ENCODE assay signal across 8 mouse cellular contexts in the genomic region with DNA sequence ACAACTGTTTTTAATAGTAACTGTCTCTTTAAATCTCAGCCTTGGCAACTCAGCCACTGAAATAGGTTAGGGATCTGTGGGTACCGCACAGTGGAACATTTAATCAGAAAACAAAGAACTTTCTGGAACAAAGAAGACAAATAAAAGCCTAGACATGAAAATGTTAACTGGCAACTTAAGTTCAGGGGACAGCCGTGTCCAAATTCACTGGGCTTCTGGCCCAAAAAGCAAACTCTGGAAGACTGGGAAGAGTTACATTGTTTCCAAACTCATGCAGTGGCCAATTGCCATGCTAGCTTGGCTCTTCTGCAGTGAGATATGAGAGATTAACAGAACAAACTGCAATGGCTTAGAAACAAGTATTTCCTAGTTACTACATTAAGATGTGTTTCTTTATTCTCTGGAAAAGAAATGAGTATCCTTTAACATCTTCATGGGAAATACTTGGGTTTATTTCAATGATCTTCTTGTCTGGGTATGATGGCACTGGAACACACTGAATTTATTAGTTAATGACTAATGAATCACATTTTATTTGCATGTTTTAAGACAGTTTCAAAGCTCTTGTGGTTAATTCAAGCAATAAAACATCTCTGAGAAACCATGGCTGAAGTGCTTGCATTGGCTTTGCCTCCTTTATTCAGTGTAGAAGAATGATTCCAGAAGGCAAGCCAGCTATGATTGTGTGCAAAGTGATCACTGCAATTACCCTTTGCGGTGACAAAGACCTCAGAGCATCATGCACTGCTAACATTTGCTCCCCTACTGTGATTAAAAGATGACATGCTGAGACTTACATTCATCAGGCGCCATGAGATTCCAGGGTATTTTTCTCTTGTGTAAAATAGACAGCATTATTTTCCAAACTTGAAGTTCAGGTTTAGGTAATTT.
DNase-seq lines count a peak whose midpoint lies in the region; ATAC-seq and TF ChIP-seq lines count a peak whose summit lies in the region.

No protein-coding gene starts in this region.

- no peak for TF ChIP-seq EP300 in heart, postnatal 0 days (IDR thresholded peaks at IDR 0.05; ENCODE audit: low read depth)

- ATAC-seq in neural tube, embryonic 14.5 days (ENCODE audit: low read depth): peak; percentile 46; the same call in 1 of the 2 replicates
- ATAC-seq in heart, postnatal 0 days (ENCODE audit: insufficient read depth, low read depth): no peak; the same call in 1 of the 2 replicates

- WGBS in heart, embryonic 10.5 days: 76% methylated on average over 4 of the region's 4 CpGs
- 38% methylated on average over 4 of the region's 4 CpGs for WGBS in neural tube, embryonic 14.5 days
- 62% methylated on average over 4 of the region's 4 CpGs for WGBS in heart, postnatal 0 days

- H3K4me1 ChIP-seq in heart, embryonic 10.5 days: peaks cover 18% of the 10 kb centered on the region
- H3K4me1 ChIP-seq in neural tube, embryonic 14.5 days (ENCODE audit: control insufficient read depth, insufficient read depth, low read length): peaks cover 6% of the 10 kb centered on the region; the same call in 1 of the 2 replicates
- peaks cover 14% of the 10 kb centered on the region; the same call in 1 of the 2 replicates for H3K4me1 ChIP-seq in heart, postnatal 0 days (ENCODE audit: control insufficient read depth, insufficient read depth)

- no peak for TF ChIP-seq CTCF in heart, postnatal 0 days (IDR thresholded peaks at IDR 0.05; ENCODE audit: low read depth)

- no peak overlapping the region for H3K27ac ChIP-seq in heart, embryonic 10.5 days
- H3K27ac ChIP-seq in neural tube, embryonic 14.5 days (ENCODE audit: low read depth, low read length): no peak overlapping the region
- no peak overlapping the region for H3K27ac ChIP-seq in heart, postnatal 0 days (ENCODE audit: low read depth)

- peak; percentile 97 for DNase-seq in heart, adult 11 months
- DNase-seq in heart, embryonic 10.5 days (ENCODE audit: low spot score): no peak
- DNase-seq in neural tube, embryonic 10.5 days (ENCODE audit: extremely low spot score, low spot score): no peak
- peak; percentile 39 for DNase-seq in heart, postnatal 0 days (ENCODE audit: low spot score)
- DNase-seq in ovary, postnatal 14 days (ENCODE audit: low spot score): peak; percentile 52
- DNase-seq in thymus, adult 18-20 months: no peak
- no peak for DNase-seq in cerebellum, adult 9-11 months

- no peak overlapping the region for H3K4me2 ChIP-seq in neural tube, embryonic 14.5 days (ENCODE audit: low read depth, low read length)
- no peak overlapping the region for H3K4me2 ChIP-seq in heart, postnatal 0 days (ENCODE audit: low read depth, low read length)

- no peaks in the 10 kb centered on the region for H3K9me3 ChIP-seq in heart, embryonic 10.5 days
- H3K9me3 ChIP-seq in neural tube, embryonic 14.5 days (ENCODE audit: control insufficient read depth, low read length): no peaks in the 10 kb centered on the region
- H3K9me3 ChIP-seq in heart, postnatal 0 days (replicated peaks; ENCODE audit: control insufficient read depth, low read length): no peaks in the 10 kb centered on the region

- no peaks in the 10 kb centered on the region for H3K27me3 ChIP-seq in heart, embryonic 10.5 days (ENCODE audit: insufficient read depth, poor library complexity, severe bottlenecking)
- no peaks in the 10 kb centered on the region for H3K27me3 ChIP-seq in neural tube, embryonic 14.5 days (ENCODE audit: control insufficient read depth, insufficient read depth, low read length)
- no peaks in the 10 kb centered on the region for H3K27me3 ChIP-seq in heart, postnatal 0 days (ENCODE audit: control insufficient read depth, insufficient read depth, low read length)

- no peak overlapping the region for H3K9ac ChIP-seq in neural tube, embryonic 14.5 days (replicated peaks; ENCODE audit: low read depth, low read length)
- H3K9ac ChIP-seq in heart, postnatal 0 days (replicated peaks; ENCODE audit: low read depth, low read length): no peak overlapping the region

- H3K4me3 ChIP-seq in heart, embryonic 10.5 days: no peak overlapping the region
- H3K4me3 ChIP-seq in neural tube, embryonic 14.5 days (ENCODE audit: low read depth, low read length): no peak overlapping the region
- no peak overlapping the region for H3K4me3 ChIP-seq in heart, postnatal 0 days (ENCODE audit: low read depth, low read length)

- no peaks in the 10 kb centered on the region for H3K36me3 ChIP-seq in heart, embryonic 10.5 days
- no peaks in the 10 kb centered on the region for H3K36me3 ChIP-seq in neural tube, embryonic 14.5 days (ENCODE audit: control insufficient read depth, insufficient read depth, low read length)
- no peaks in the 10 kb centered on the region for H3K36me3 ChIP-seq in heart, postnatal 0 days (replicated peaks; ENCODE audit: control insufficient read depth, insufficient read depth, low read length)

Comparison
In these comparisons a context has a peak if more than half of its experiments do, and no peak if none do; other contexts are left out.
1. DNase-seq: peak in heart, adult 11 months (single experiment), heart, postnatal 0 days (single experiment) and ovary, postnatal 14 days (single experiment); none in heart, embryonic 10.5 days (single experiment), neural tube, embryonic 10.5 days (single experiment), thymus, adult 18-20 months (0 of 2) and cerebellum, adult 9-11 months (single experiment).